Mouse (Mus musculus) heart, adult 8-10 months (tissue): ENCODE measurements around the gene Rb1. TPM values are rescaled to one million over a fixed set of nuclear protein-coding genes. Genes with fewer than 3 reads are reported as not detected.

Experiments used
- DNase-seq: peaks from one replicate; pipeline ENCODE4 v3.0.0; 2022; ENCODE audit warnings: low spot score
- total RNA-seq, 4 experiments: library from RNA; stranded (reverse); gene quantifications; 2 replicates each; pipeline ENCODE4 v1.2.4; 2022

The Rb1 gene
- total RNA-seq, 4 experiments from 2014 or later, result 18.1 to 19.5 (median 18.5) TPM

DNA sequence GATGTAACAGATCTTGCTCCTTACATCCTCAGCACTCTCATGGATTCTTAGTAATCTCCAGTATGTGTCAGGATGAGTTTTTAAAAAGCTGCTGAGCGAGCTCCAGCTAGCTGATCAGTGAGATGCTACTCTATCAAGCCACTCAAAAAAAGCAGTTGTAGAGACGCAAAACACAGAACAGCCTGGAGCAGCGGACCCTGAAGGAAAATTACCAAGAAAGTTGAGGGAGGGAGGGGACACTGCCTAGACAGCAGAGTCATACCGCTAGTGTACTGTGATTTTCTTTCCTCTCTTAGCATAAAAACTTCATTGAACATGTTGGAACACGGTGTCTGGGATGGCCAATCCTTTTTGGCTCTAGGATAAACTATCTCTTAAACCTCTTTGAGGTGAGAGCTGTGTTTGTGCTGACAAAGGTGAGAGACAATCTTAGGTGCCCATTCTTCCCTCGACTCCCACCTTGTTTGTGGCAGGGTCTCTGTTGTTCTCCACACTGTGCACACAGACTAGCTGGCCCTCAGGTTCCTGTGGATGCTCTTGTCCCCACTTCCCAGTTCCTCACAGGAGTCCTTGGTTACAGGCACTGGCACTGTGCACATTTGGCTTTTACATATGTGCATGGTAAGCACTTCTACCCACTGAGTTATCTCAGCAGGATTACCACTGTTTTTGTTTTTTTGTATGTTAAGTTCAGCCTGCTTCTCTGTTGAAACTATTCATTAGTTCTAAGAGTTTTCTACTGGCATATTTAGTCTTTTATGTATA, 10.9 kb upstream of the Rb1 start:
- no peak for DNase-seq

DNA sequence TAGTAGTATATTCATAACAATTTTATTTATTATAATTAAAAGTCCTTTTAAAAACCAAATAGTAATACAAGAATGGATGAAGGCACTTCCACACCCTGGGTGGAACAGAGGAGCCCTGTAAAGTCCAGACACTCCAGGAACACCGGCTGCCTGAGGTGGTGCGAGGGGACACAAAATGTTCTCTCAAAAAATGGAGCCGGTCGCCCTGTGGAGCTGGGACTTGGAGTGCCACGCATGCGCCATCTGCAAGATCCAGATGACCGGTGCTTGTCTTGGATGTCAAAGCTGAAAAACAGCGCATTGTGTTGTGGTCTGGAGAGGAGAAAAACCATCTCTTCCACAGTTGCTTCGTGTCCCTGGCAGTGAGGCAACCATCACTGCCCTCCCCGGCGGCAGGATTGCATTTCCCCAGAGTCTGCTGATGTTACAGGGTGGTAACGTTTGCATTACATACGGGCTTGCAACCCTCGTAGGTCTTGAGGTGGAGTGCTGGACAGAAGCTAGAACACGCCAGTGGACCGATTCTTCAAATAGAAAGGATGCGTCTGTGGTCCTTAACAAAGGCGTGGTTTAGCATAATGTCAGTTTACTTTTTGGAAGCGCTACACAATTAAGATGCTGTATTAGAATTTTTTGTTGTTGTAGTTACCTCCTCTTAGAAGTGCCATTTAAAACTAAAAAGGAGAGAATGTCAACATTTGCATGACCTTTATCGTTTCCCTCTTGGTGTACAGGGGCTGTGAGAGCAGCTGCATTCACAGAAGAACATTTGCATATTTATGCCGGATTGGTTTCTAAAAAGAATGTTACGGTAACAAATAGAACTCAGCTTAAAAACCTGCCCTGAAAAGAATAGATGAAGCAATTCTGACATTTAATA, 9.5 kb upstream of the Rb1 start:
- no peak for DNase-seq

- no peak for DNase-seq
These were observed 8.3 kb upstream of the Rb1 start for GRCm38 (mm10) chr14:73333880-73334279.

- no peak for DNase-seq
These were observed 5.8 kb upstream of the Rb1 start for GRCm38 (mm10) chr14:73331386-73331785.

GRCm38 (mm10) chr14:73329871-73330270, 4.2 kb upstream of the Rb1 start:
- DNase-seq, result no peak

- no peak for DNase-seq
These were observed 889 bp upstream of the Rb1 start for GRCm38 (mm10) chr14:73326511-73326910.

GRCm38 (mm10) chr14:73324634-73325455, 777 bp downstream of the Rb1 start:
- peak; percentile 41 for DNase-seq

GRCm38 (mm10) chr14:73323965-73324364, 1.7 kb downstream of the Rb1 start:
- DNase-seq, result no peak

DNA sequence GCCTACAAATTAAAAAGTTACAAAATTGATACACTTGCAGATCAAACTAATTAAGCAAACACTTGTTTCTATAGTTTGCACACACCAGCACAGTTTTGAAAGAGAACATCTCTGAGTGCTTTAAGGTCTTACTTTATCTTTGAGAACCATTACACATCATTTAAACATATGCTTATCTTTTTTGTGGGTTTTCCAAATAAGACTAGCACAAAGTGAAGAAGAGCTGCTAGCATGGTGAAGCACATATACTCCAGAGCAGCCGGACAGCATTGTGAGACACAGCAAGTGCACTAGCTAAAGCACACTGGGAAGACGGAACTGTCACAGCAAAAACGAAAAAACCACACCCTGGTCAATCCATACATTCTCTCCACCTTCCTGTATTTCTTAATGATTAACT, 3.5 kb downstream of the Rb1 start:
- DNase-seq, result no peak

DNA sequence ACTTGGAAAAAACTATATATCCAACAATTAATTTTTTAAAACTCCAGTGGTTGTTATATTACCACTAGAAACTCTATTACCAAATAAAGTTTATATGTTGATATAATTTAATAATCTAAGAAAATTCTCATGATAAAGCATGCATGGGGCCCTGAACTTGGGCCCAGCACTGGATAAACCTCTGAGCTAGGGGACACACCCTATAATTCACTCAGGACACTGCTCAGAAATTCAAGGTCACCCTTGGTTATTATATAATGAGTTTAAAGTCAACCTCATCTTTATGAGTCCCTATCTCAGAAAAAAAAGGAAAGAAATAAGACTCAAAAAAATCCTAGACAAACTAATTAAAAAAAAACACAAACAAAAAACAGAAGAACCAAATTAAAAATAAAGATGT, 8.7 kb downstream of the Rb1 start:
- no peak for DNase-seq

GRCm38 (mm10) chr14:73313864-73314263, 11.8 kb downstream of the Rb1 start:
- DNase-seq, result no peak

- DNase-seq, result no peak
These were observed 12.2 kb downstream of the Rb1 start for GRCm38 (mm10) chr14:73313396-73313795.

DNA sequence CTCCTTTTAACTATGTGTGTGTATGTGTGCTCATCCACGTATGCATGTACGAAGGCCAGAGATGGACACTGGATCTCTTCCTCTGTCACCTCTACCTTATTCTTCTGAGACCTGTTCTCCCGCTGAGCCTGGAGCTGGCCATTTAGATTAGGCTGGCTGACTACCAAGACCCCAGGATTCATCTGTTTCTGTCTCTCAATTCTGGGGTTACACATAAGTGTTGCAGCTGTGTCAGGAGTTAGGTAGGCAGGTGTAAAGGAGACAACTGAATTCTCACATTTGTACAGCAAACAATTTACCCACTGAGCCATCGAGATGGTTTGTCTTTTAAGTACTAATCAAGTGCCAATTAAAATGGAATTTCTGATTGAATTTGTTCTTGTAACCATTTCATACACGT, 12.7 kb downstream of the Rb1 start:
- DNase-seq, result no peak

DNA sequence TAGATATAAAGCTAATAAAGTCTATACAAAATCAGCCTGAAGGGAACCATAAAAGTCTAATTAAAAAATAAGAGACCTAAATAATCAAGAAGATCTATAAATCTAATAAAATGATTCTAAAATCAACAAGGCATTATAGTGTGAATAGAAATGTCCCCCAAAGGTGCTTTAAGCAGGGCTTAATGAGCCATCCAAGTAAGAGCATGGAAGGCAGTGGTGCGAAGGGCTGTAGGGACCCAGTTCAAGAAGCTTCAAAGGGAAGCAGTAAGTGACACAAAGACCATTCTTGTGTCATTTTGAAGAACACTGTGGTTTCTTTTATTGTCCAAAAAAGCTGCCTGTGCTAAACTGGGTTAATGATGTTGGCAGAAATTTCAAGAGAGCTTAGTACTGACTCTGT, 18.1 kb downstream of the Rb1 start:
- DNase-seq, result no peak

GRCm38 (mm10) chr14:73303193-73303592, 22.4 kb downstream of the Rb1 start:
- peak; percentile 68 for DNase-seq

GRCm38 (mm10) chr14:73301856-73302255, 23.8 kb downstream of the Rb1 start:
- no peak for DNase-seq

- no peak for DNase-seq
These were observed 30.1 kb downstream of the Rb1 start for GRCm38 (mm10) chr14:73295512-73295911.

- no peak for DNase-seq
These were observed 32.0 kb downstream of the Rb1 start for GRCm38 (mm10) chr14:73293616-73294015.

DNA sequence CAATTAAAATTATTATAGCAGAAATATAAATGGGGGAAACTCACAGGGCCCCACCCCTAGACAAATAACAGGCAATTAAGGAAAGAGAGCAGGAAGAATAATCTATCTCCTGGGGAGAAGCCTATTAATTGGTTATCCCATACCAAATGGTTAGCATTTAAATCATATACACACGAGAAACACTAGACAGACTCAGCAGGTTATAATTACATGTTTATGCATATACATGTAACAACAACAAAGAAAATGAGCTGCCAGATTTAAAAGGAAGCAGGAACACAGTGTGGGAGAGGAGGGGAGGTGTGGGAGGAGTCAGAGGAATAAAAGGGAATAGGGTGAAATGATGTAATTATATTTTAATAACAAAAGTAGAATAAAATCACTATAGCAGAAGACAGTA, 33.2 kb downstream of the Rb1 start:
- no peak for DNase-seq

GRCm38 (mm10) chr14:73289915-73290314, 35.7 kb downstream of the Rb1 start:
- no peak for DNase-seq

- peak; percentile 9 for DNase-seq
These were observed 44.6 kb downstream of the Rb1 start for GRCm38 (mm10) chr14:73280996-73281395.

DNA sequence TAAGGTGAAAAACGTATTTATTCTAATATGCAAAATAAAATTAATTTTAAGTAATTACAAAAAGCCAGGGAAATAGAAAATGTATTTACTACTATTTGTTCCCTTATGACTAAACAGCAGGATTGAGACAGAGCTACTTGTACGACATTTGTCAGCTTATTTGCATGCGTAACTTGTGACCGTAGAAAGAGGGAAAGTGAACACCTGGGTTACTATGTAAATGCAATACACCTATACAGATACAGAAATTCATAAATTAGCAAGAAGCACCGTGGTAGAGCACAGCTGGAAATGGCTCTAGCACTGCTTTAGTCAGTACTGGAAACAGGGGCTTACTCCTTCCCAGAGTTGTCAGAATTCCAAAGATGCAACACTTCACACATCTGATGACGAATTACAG, 46.5 kb downstream of the Rb1 start:
- DNase-seq, result no peak
